In genomic region chrX:13047631-13048345, GRCm38 (mm10) we compare ENCODE assay signal across 8 mouse cellular contexts. TPM values are rescaled to one million over a fixed set of nuclear protein-coding genes. Genes with fewer than 3 reads are reported as not detected.
DNase-seq lines count a peak whose midpoint lies in the region; ATAC-seq lines count a peak whose summit lies in the region.

No protein-coding gene starts in this region.

- peaks cover 7% of the 10 kb centered on the region for H3K4me1 ChIP-seq in embryonic facial prominence, embryonic 10.5 days
- H3K4me1 ChIP-seq in heart, embryonic 16.5 days (ENCODE audit: control insufficient read depth, insufficient read depth, low read length): peaks cover 5% of the 10 kb centered on the region; the same call in 1 of the 2 replicates
- H3K4me1 ChIP-seq in lung, embryonic 16.5 days (replicated peaks; ENCODE audit: control insufficient read depth, insufficient read depth, low read length): peaks cover 5% of the 10 kb centered on the region; the same call in 1 of the 2 replicates

- H3K9ac ChIP-seq in heart, embryonic 16.5 days (ENCODE audit: low read length): peak overlapping the region; percentile 56
- peak overlapping the region; percentile 41 for H3K9ac ChIP-seq in lung, embryonic 16.5 days (ENCODE audit: low read length)

- H3K4me2 ChIP-seq in heart, embryonic 16.5 days (ENCODE audit: low read depth, low read length): peak overlapping the region; percentile 61
- H3K4me2 ChIP-seq in lung, embryonic 16.5 days (ENCODE audit: low read depth, low read length): peak overlapping the region; percentile 47

- peak; percentile 14 for DNase-seq in cerebellum, adult 11 months
- DNase-seq in cerebellum, postnatal 4 days (ENCODE audit: low spot score in 2 of 2): no peak
- DNase-seq in embryonic facial prominence, embryonic 10.5 days (ENCODE audit: low spot score): peak; percentile 46
- DNase-seq in kidney, postnatal 4 days: peak; percentile 16 to 26
- DNase-seq in right cerebral cortex, postnatal 10 days (ENCODE audit: low spot score in 2 of 2): peak; percentile 53 to 72
- no peak for DNase-seq in spleen, postnatal 14 days (ENCODE audit: low spot score in 2 of 2)

- peaks cover 58% of the 10 kb centered on the region for H3K27me3 ChIP-seq in embryonic facial prominence, embryonic 10.5 days (replicated peaks; ENCODE audit: low read depth, poor library complexity, severe bottlenecking)
- H3K27me3 ChIP-seq in heart, embryonic 16.5 days (ENCODE audit: control insufficient read depth, insufficient read depth, low read length): no peaks in the 10 kb centered on the region
- H3K27me3 ChIP-seq in lung, embryonic 16.5 days (ENCODE audit: control insufficient read depth, insufficient read depth, low read depth, low read length): no peaks in the 10 kb centered on the region

- WGBS in embryonic facial prominence, embryonic 10.5 days: 14% methylated on average over 14 of the region's 14 CpGs
- WGBS in heart, embryonic 16.5 days: 17% methylated on average over 14 of the region's 14 CpGs
- WGBS in lung, embryonic 16.5 days: 20% methylated on average over 14 of the region's 14 CpGs

- ATAC-seq in heart, embryonic 16.5 days (replicated peaks; ENCODE audit: extremely low read depth, insufficient read depth, low FRiP score): no peak; the same call in 1 of the 2 replicates
- ATAC-seq in lung, embryonic 16.5 days (ENCODE audit: low read depth): peak; percentile 36

- H3K9me3 ChIP-seq in embryonic facial prominence, embryonic 10.5 days: no peaks in the 10 kb centered on the region
- H3K9me3 ChIP-seq in heart, embryonic 16.5 days (replicated peaks; ENCODE audit: control insufficient read depth, low read length): no peaks in the 10 kb centered on the region
- H3K9me3 ChIP-seq in lung, embryonic 16.5 days (ENCODE audit: control insufficient read depth, low read length): no peaks in the 10 kb centered on the region

- peak overlapping the region; percentile 42 for H3K4me3 ChIP-seq in embryonic facial prominence, embryonic 10.5 days
- peak overlapping the region; percentile 28 for H3K4me3 ChIP-seq in heart, embryonic 16.5 days (ENCODE audit: low read length)
- no peak overlapping the region; the same call in 1 of the 2 replicates for H3K4me3 ChIP-seq in lung, embryonic 16.5 days (ENCODE audit: low read length)

- H3K36me3 ChIP-seq in embryonic facial prominence, embryonic 10.5 days (replicated peaks): no peaks in the 10 kb centered on the region
- no peaks in the 10 kb centered on the region for H3K36me3 ChIP-seq in heart, embryonic 16.5 days (ENCODE audit: control insufficient read depth, insufficient read depth)
- H3K36me3 ChIP-seq in lung, embryonic 16.5 days (ENCODE audit: control insufficient read depth, insufficient read depth, low read length): no peaks in the 10 kb centered on the region

- peak overlapping the region; percentile 78 for H3K27ac ChIP-seq in embryonic facial prominence, embryonic 10.5 days (replicated peaks)
- 0 out of 2 replicates have a peak overlapping the region, but pooled peaks have one; percentile 11 for H3K27ac ChIP-seq in heart, embryonic 16.5 days (ENCODE audit: low read length)
- H3K27ac ChIP-seq in lung, embryonic 16.5 days (ENCODE audit: low read length): no peak overlapping the region

RNA-seq across cellular contexts. Expression of gene Usp9x, which starts 23.5 kb away (rescaled TPM):
- polyA plus RNA-seq in embryonic facial prominence, embryonic 10.5 days (2016; fragmentation: Nextera tagmentation; extraction: Ambion mirVana): 40.9 TPM in 2 replicates
- 16.9 and 19.6 TPM in 2 replicates for polyA plus RNA-seq in heart, embryonic 16.5 days (2015; fragmentation: Nextera tagmentation; extraction: Ambion mirVana)
- 26.3 and 27.1 TPM in 2 replicates for polyA plus RNA-seq in lung, embryonic 16.5 days (2015; fragmentation: Nextera tagmentation; extraction: Ambion mirVana)

Comparison
In these comparisons a context has a peak if more than half of its experiments do, and no peak if none do; other contexts are left out.
1. DNase-seq: peak in cerebellum, adult 11 months (single experiment), embryonic facial prominence, embryonic 10.5 days (single experiment), kidney, postnatal 4 days (2 of 2) and right cerebral cortex, postnatal 10 days (2 of 2); none in cerebellum, postnatal 4 days (0 of 2) and spleen, postnatal 14 days (0 of 2).